Mouse (Mus musculus) heart, embryonic 15.5 days (tissue): Measurements from ENCODE around the gene Acbd5. TPM values are rescaled to one million over a fixed set of nuclear protein-coding genes. Genes with fewer than 3 reads are reported as not detected.
A peak's percentile ranks its signal among the peaks of the same experiment; 100 is the strongest.
"Not testable (repeated sequence)": the region's sequence is repeated elsewhere in the genome, so short reads cannot be mapped to it uniquely, and the experiment has no call there.

Source experiments
- ATAC-seq: fragments of 200-750 bp; cut with Nextera tagmentation; replicated peaks from 2 replicates; pipeline ENCODE4 v1.8.0; 2017; ENCODE audit warnings: low read depth, moderate TSS enrichment; ENCODE audit not compliant: insufficient number of reproducible peaks, insufficient read depth, low FRiP score
- H3K27ac ChIP-seq: fragments of 300-500 bp; sonication (generic); 2 replicates; pipeline ENCODE4 v1.5.1; 2015; ENCODE audit warnings: mild to moderate bottlenecking, inconsistent platforms
- H3K27me3 ChIP-seq: fragments of 300-500 bp; sonication (generic); 2 replicates; pipeline ENCODE4 v1.6.1; 2015; ENCODE audit warnings: inconsistent platforms
- H3K36me3 ChIP-seq: fragments of 300-500 bp; sonication (generic); 2 replicates; pipeline ENCODE4 v1.6.1; 2015; ENCODE audit warnings: mild to moderate bottlenecking, inconsistent platforms
- H3K4me1 ChIP-seq: fragments of 300-500 bp; sonication (generic); replicated peaks from 2 replicates; pipeline ENCODE4 v1.6.1; 2015; ENCODE audit warnings: inconsistent platforms
- H3K4me2 ChIP-seq: fragments of 300-500 bp; sonication (generic); 2 replicates; pipeline ENCODE4 v1.6.1; 2015; ENCODE audit warnings: inconsistent platforms, mild to moderate bottlenecking, moderate library complexity
- H3K4me3 ChIP-seq: fragments of 300-500 bp; sonication (generic); 2 replicates; pipeline ENCODE4 v1.5.1; 2015; ENCODE audit warnings: mild to moderate bottlenecking, inconsistent platforms
- H3K9ac ChIP-seq: fragments of 300-500 bp; sonication (generic); 2 replicates; pipeline ENCODE4 v1.6.1; 2015; ENCODE audit warnings: mild to moderate bottlenecking, inconsistent platforms
- H3K9me3 ChIP-seq: fragments of 300-500 bp; sonication (generic); replicated peaks from 2 replicates; pipeline ENCODE4 v1.6.1; 2016; ENCODE audit warnings: inconsistent platforms
- WGBS: fragments of 180-500 bp; shearing (Covaris S2); methylation state at CpG from one replicate; pipeline ENCODE4 v1.1.7; 2015; ENCODE audit warnings: mixed read lengths; 5-methylcytosine and 5-hydroxymethylcytosine counted together
- polyA plus RNA-seq: library from polyadenylated mRNA; unstranded; fragments of >200 nt; fragmentation: Nextera tagmentation; extraction: Ambion mirVana; gene quantifications from 2 replicates; pipeline ENCODE4 v1.2.1, GENCODE M21; 2015

Acbd5 gene
- polyA plus RNA-seq, 1 experiment from 2014 or later = 25.8 TPM

DNA sequence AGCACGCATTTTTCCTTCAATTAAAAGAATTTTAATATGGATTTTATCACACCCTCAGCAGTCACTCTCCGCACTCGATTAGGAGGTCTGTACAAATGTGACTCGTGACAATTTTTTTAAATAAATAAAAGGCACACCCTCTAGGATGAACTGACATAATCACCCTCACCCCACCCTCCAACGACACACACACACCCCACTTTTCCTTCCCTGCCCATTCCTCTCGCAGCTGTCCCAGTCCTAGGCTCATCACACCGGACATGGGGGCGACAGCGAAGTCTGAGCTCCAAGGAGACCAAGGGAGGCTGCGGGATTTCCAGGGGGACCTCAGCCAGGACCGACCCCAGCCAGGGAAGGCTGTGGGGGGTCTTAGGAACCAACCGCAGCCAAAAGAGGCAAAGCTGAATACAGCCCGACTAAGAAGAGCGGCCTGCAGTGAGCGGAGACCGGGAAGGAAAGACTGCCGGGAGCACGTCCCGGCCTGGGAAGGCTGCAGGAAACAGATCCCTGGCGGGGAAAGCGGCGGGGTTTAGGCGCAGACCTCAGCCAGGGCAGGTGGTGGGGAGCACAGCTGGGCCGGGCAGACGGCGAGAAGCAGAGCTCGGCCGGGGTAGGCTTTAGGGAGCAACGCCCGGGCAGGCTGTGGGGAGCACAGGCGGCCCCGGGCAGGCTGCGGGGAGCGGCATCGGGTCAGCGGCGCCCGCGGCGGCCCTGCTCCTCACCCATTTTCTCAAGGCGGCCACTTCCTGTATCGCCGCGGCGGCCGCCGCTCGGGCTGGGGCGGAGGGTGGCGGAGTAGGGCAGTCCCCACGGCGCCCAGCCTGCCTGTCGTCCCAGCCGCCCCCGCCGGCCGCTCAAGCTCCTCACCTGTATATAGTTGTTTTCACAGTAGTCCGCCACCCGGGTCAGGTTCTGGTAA, 28.6 kb upstream of the Acbd5 start:
- peak; percentile 77 for ATAC-seq
- peak overlapping the region; percentile 97 for H3K9ac ChIP-seq
- under 1% methylated on average over 59 of the region's 59 CpGs for WGBS

GRCm38 (mm10) chr2:23040001-23040646, 27.8 kb upstream of the Acbd5 start, which contains the start of gene Abi1:
Gene Abi1, minus strand, starts transcription at chr2:23040241.
- no peaks in the 10 kb centered on the region for H3K9me3 ChIP-seq
- peak; percentile 96 for ATAC-seq
- H3K9ac ChIP-seq = peak within 1 kb of the TSS; percentile 97
- no peaks in the 10 kb centered on the region for H3K27me3 ChIP-seq
- peak within 1 kb of the TSS; percentile 75 for H3K4me2 ChIP-seq
- WGBS = 1% methylated on average over 24 of the region's 24 CpGs
- no peaks in the 10 kb centered on the region for H3K36me3 ChIP-seq
- peak within 1 kb of the TSS; percentile 90 for H3K4me3 ChIP-seq
- H3K4me1 ChIP-seq = peaks cover 11% of the 10 kb centered on the region
- H3K27ac ChIP-seq = peak within 1 kb of the TSS; percentile 97

More for the DNA sequence above, 28.6 kb upstream of the Acbd5 start:
- Histone ChIP-seq H3K36me3 (no peaks in the 10 kb centered on the region), H3K4me1 (peaks cover 16% of the 10 kb centered on the region), H3K4me2 (peak overlapping the region; percentile 75), H3K27me3 (no peaks in the 10 kb centered on the region), H3K27ac (peak overlapping the region; percentile 97), H3K4me3 (peak overlapping the region; percentile 90), H3K9me3 (no peaks in the 10 kb centered on the region)

DNA sequence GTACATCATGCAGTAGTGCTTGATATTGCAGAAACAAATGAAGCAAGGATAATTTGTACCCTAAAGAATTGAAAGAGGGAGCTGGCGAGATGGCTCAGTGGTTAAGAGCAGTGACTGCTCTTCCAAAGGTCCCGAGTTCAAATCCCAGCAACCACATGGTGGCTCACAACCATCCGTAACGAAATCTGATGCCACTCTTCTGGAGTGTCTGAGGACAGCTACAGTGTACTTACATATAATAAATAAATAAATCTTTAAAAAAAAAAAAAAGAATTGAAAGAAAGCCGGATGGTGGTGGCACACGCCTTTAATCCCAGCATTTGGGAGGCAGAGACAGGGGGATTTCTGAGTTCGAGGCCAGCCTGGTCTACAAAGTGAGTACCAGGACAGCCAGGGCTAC, 27.3 kb upstream of the Acbd5 start:
- not testable (repeated sequence) for H3K4me3 ChIP-seq, H3K36me3 ChIP-seq
- WGBS = 79% methylated on average over 7 of the region's 7 CpGs

DNA sequence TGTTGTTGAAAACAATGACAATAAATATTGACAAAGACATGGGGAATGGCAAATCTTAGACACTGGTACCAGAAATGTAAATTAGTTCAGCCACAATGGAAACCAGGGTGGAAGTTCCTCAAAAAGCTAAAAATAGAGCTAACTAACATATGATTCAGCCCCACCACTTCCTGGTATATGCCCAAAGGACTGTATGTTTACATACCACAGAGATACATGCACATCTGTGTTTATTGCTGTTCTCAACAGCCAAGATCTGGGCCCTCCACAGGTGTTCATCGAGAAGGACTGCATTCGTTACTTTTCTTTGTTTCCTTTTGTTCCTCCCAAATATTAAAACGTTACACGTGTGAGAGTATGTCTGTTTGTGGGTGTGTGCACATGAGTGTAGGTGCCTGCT, 26.5 kb upstream of the Acbd5 start:
- ATAC-seq = no peak
- no peak overlapping the region for H3K27ac ChIP-seq
- H3K9ac ChIP-seq = no peak overlapping the region
- no peaks in the 10 kb centered on the region for H3K9me3 ChIP-seq
- 68% methylated on average over 4 of the region's 4 CpGs for WGBS
- H3K36me3 ChIP-seq = no peaks in the 10 kb centered on the region
- no peak overlapping the region for H3K4me2 ChIP-seq
- no peak overlapping the region for H3K4me3 ChIP-seq
- no peaks in the 10 kb centered on the region for H3K27me3 ChIP-seq
- peaks cover 9% of the 10 kb centered on the region for H3K4me1 ChIP-seq

More for the DNA sequence above, 27.3 kb upstream of the Acbd5 start:
- ATAC-seq, H3K27me3 ChIP-seq, H3K9me3 ChIP-seq, H3K4me1 ChIP-seq, H3K9ac ChIP-seq: not testable (repeated sequence)
- Histone ChIP-seq H3K4me2 (peak overlapping the region; percentile 45), H3K27ac (peak overlapping the region; percentile 51; the same call in 1 of the 2 replicates)

DNA sequence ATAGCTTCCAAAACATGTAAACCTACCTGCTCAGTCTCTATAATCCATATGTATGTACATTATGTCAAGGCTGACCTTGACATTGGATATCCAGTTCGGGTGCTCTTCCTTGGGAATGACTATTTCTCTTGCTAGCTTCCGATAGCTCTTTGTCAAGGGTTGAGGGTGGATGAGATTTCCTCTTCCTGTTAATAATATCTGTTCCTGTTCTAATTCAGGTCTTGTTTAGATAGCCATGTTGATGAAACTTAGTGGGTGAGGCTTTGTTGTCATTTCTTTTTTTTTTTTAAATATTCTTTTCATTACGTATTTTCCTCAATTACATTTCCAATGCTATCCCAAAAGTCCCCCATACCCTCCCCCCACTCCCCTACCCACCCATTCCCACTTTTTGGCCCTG, 25.8 kb upstream of the Acbd5 start:
- WGBS = 85% methylated on average over 3 of the region's 3 CpGs
- H3K9me3 ChIP-seq = no peaks in the 10 kb centered on the region
- ATAC-seq = no peak
- H3K4me3 ChIP-seq = no peak overlapping the region
- H3K27me3 ChIP-seq = no peaks in the 10 kb centered on the region
- no peaks in the 10 kb centered on the region for H3K36me3 ChIP-seq
- peaks cover 7% of the 10 kb centered on the region for H3K4me1 ChIP-seq
- H3K9ac ChIP-seq = no peak overlapping the region
- no peak overlapping the region for H3K27ac ChIP-seq
- no peak overlapping the region for H3K4me2 ChIP-seq

DNA sequence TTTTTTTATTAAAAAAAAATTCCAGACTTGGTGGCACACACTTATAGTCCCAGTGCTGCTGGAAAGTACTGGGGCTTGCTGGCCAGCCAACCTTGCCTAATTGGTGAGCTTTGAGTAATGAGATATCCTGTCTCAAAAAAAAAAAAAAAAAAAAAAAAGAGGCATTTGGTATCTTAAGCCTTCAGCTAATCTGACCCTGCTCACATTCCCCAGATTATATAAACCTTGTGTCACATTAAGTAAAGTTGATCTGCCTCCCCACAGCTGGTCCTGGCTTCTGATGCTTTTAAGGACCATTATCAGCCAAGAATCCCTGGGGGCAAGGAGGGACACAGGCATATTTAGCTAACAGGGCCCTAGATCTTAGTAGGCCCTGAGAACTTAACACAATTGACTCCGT, 22.3 kb upstream of the Acbd5 start:
- Histone ChIP-seq H3K27ac (no peak overlapping the region), H3K4me2 (no peak overlapping the region), H3K4me1 (no peaks in the 10 kb centered on the region), H3K9ac (no peak overlapping the region), H3K4me3 (no peak overlapping the region), H3K27me3 (no peaks in the 10 kb centered on the region), H3K36me3 (no peaks in the 10 kb centered on the region), H3K9me3 (no peaks in the 10 kb centered on the region)
- ATAC-seq = no peak
- WGBS = 39% methylated on average over 1 of the region's 1 CpGs

DNA sequence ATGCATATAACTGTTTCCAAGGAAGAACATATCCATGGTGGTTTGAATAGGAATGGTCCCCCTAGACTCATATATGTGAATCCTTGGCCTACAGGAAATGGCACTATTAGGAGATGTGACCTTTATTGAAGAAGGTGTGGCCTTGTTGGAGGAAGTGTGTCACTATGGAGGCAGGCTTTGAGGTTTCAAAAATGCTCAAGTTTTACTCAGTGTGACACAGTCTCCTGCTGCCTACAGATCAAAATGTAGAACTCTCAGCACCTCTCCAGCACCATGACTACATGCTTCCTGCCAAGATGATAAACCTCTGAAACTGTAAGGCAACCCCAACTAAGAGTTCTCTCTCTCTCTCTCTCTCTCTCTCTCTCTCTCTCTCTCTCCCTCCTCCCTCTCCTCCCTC, 20.0 kb upstream of the Acbd5 start:
- no peak overlapping the region for H3K9ac ChIP-seq
- H3K9me3 ChIP-seq = no peaks in the 10 kb centered on the region
- H3K4me2 ChIP-seq = no peak overlapping the region
- H3K4me1 ChIP-seq = no peaks in the 10 kb centered on the region
- no peak overlapping the region for H3K27ac ChIP-seq
- ATAC-seq = no peak
- no peaks in the 10 kb centered on the region for H3K27me3 ChIP-seq
- no peak overlapping the region for H3K4me3 ChIP-seq
- H3K36me3 ChIP-seq = no peaks in the 10 kb centered on the region

GRCm38 (mm10) chr2:23051890-23052289, 16.1 kb upstream of the Acbd5 start:
- H3K4me1 ChIP-seq = no peaks in the 10 kb centered on the region
- no peak for ATAC-seq
- H3K9me3 ChIP-seq = no peaks in the 10 kb centered on the region
- 70% methylated on average over 2 of the region's 2 CpGs for WGBS
- H3K36me3 ChIP-seq = no peaks in the 10 kb centered on the region
- no peak overlapping the region for H3K4me3 ChIP-seq
- no peak overlapping the region for H3K27ac ChIP-seq
- no peak overlapping the region for H3K9ac ChIP-seq
- no peaks in the 10 kb centered on the region for H3K27me3 ChIP-seq
- H3K4me2 ChIP-seq = no peak overlapping the region

DNA sequence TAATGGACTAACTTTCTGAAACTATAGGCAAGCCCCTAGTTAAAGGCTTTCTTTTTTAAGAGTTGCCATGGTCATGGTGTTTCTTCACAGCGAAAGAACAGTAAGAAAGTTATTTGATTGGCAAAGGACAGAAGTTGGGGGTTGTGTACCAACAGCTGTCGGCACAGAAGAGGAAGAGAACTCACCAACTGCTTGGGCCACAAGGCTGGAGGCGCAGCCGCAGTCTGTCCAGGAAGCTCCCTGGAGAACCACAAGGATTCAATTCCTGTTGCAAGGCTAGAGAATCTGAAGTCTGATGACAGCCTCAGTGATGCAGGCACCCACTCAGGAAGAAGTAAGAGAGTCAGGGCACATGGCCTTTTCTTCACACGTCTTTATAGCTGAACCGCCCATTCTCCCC, 15.4 kb upstream of the Acbd5 start:
- ATAC-seq = no peak
- Histone ChIP-seq H3K9me3 (no peaks in the 10 kb centered on the region), H3K9ac (no peak overlapping the region), H3K4me3 (no peak overlapping the region), H3K27me3 (no peaks in the 10 kb centered on the region), H3K27ac (no peak overlapping the region), H3K4me2 (no peak overlapping the region), H3K4me1 (no peaks in the 10 kb centered on the region), H3K36me3 (no peaks in the 10 kb centered on the region)
- 57% methylated on average over 6 of the region's 6 CpGs for WGBS

GRCm38 (mm10) chr2:23068370-23068737, 387 bp downstream of the Acbd5 start:
- H3K4me3 ChIP-seq = peak overlapping the region; percentile 86
- under 1% methylated on average over 21 of the region's 21 CpGs for WGBS
- peaks cover 5% of the 10 kb centered on the region; the same call in 1 of the 2 replicates for H3K36me3 ChIP-seq
- H3K4me1 ChIP-seq = no peaks in the 10 kb centered on the region; the same call in 1 of the 2 replicates
- no peaks in the 10 kb centered on the region for H3K27me3 ChIP-seq
- peak overlapping the region; percentile 96 for H3K27ac ChIP-seq
- no peaks in the 10 kb centered on the region for H3K9me3 ChIP-seq
- H3K4me2 ChIP-seq = peak overlapping the region; percentile 94
- H3K9ac ChIP-seq = peak overlapping the region; percentile 87
- ATAC-seq = peak; percentile 55

GRCm38 (mm10) chr2:23068894-23069744, 1.2 kb downstream of the Acbd5 start:
- H3K4me3 ChIP-seq = peak overlapping the region; percentile 86
- ATAC-seq = peak; percentile 91
- no peaks in the 10 kb centered on the region for H3K27me3 ChIP-seq
- H3K4me1 ChIP-seq = no peaks in the 10 kb centered on the region; the same call in 1 of the 2 replicates
- peak overlapping the region; percentile 94 for H3K4me2 ChIP-seq
- WGBS = under 1% methylated on average over 50 of the region's 50 CpGs
- H3K36me3 ChIP-seq = peaks cover 5% of the 10 kb centered on the region; the same call in 1 of the 2 replicates
- peak overlapping the region; percentile 87 for H3K9ac ChIP-seq
- peak overlapping the region; percentile 96 for H3K27ac ChIP-seq
- no peaks in the 10 kb centered on the region for H3K9me3 ChIP-seq
